Mouse (Mus musculus) gastrocnemius, adult 2 months (tissue): Measurements from ENCODE around the gene Tspan5. TPM values are rescaled to one million over a fixed set of nuclear protein-coding genes. Genes with fewer than 3 reads are reported as not detected.

ENCODE experiments used
- DNase-seq: peaks from one replicate; pipeline ENCODE4 v3.0.0; 2022
- H3K27ac ChIP-seq: fragments of 200-600 bp; 2 replicates; pipeline ENCODE4 v1.8.1; 2022; ENCODE audit warnings: mild to moderate bottlenecking
- H3K4me3 ChIP-seq: fragments of 200-600 bp; 2 replicates; pipeline ENCODE4 v1.8.1; 2022; ENCODE audit warnings: mild to moderate bottlenecking, moderate library complexity
- CTCF ChIP-seq: fragments of 200-600 bp; IDR thresholded peaks from 2 replicates; pipeline ENCODE4 v1.8.1; 2022; ENCODE audit warnings: antibody characterized with exemption, mild to moderate bottlenecking, moderate library complexity
- intact Hi-C: fragments of 180-260 bp; cut with DNase I; formaldehyde crosslinking; loops from one replicate; pipeline ENCODE4 v1.15.1; 2025
- total RNA-seq, 2 experiments: library from RNA; stranded (reverse); gene quantifications; 2 replicates each; pipeline ENCODE4 v1.2.3; 2021

Tspan5 gene
- total RNA-seq, 2 experiments from 2014 or later = 4.0 to 4.4 TPM

DNA sequence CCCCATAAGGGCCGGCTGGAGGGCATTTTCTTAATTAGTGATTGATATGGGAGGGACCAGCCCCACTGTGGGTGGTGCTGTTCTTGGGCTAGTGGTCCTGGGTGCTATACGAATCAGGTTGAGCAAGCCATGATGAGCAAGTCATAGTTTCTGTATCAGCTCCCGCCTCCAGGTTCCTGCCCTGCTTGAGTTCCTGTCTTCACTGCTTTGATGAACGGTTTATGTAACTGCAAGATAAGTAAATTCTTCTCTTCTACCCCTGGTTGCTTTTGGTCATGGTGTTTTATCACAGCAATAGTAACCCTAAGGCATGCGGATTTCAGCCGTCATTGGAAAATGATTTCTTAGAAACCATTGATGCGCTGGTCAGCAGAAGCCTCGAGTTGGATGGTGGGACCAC, 4.6 kb downstream of the Tspan5 start:
- intact Hi-C loops = no loop called here
- TF ChIP-seq CTCF = no peak
- H3K4me3 ChIP-seq = no peak overlapping the region

GRCm38 (mm10) chr3:138747035-138747434, 5.0 kb downstream of the Tspan5 start:
- DNase-seq = no peak
- intact Hi-C loops = no loop called here
- no peak for TF ChIP-seq CTCF
- Histone ChIP-seq H3K27ac (no peak overlapping the region), H3K4me3 (no peak overlapping the region)

More for the DNA sequence above, 4.6 kb downstream of the Tspan5 start:
- H3K27ac ChIP-seq = no peak overlapping the region
- no peak for DNase-seq

GRCm38 (mm10) chr3:138747985-138748384, 6.0 kb downstream of the Tspan5 start:
- intact Hi-C loops = no loop called here
- DNase-seq = no peak
- no peak overlapping the region for H3K4me3 ChIP-seq
- H3K27ac ChIP-seq = no peak overlapping the region
- no peak for TF ChIP-seq CTCF

DNA sequence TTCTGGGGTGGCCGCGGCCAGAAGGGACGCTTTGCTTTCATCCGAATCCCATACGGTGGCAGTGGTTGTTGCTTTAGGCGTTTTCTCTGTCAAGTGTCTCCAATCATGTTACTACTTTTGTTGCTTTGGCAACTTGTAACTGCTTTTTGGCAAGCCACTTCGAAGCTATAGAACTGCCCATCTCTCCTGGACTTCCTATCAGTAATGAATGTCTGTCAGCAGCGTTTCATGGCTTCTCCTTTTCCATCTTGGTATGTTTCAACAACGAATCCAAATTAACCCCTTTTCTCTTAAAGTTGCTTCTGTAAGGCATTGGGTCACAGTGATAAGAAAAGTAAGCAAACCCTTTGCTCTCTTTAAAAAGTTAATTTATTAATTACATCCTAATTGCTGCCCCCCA, 7.7 kb downstream of the Tspan5 start:
- intact Hi-C loops = no loop called here
- DNase-seq = no peak

GRCm38 (mm10) chr3:138751328-138751727, 9.3 kb downstream of the Tspan5 start:
- no peak for DNase-seq
- no peak overlapping the region for H3K4me3 ChIP-seq
- intact Hi-C loops = no loop called here
- H3K27ac ChIP-seq = no peak overlapping the region
- TF ChIP-seq CTCF = no peak

More for the DNA sequence above, 7.7 kb downstream of the Tspan5 start:
- Histone ChIP-seq H3K4me3 (no peak overlapping the region), H3K27ac (no peak overlapping the region)
- no peak for TF ChIP-seq CTCF

DNA sequence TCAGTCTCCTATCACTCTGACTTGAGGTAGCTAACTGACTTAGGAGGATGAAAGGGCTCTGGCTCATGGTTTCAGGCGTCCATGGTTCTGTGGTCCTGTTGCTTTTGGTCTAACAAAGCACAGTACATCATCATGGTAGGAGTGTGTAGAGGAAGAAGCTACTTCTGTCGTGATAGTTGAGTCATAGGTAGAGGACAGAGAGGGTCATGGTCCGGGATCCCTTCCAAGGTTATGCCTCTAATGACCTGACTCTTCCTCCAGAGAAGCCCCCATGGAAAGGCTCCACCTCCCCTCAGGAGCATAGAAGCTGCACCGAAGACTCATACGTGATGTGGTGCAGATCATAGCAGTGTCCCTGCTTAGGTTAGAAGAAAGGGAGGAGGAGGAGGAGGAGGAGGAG, 10.1 kb downstream of the Tspan5 start:
- intact Hi-C loops = no loop called here

DNA sequence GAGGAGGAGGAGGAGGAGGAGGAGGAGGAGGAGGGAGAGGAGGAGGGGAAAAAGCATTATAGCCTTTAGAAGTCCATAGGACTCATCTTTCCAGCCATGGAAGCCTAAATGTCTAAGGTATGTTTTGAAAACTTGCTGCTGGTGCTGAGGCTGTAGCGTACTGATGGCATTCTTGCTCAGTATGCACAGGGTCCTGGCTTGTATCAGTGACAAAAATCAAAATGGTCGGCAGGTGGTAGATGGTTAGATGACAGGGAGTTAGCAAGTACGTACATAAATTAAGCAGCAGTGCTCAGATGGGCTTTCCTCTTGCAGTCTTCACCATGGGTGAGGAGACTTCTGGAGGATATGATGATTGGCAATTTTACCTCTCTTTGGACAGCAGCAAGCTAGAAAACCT, 10.8 kb downstream of the Tspan5 start:
- no peak for DNase-seq
- no peak overlapping the region for H3K27ac ChIP-seq
- intact Hi-C loops = no loop called here

More for the DNA sequence above, 10.1 kb downstream of the Tspan5 start:
- Histone ChIP-seq H3K27ac (no peak overlapping the region), H3K4me3 (no peak overlapping the region)
- no peak for TF ChIP-seq CTCF
- DNase-seq = no peak

GRCm38 (mm10) chr3:138753182-138753885, 11.3 kb downstream of the Tspan5 start:
- H3K4me3 ChIP-seq = peak overlapping the region; percentile 49
- TF ChIP-seq CTCF = no peak
- DNase-seq = peak; percentile 37
- intact Hi-C loops = no loop called here
- H3K27ac ChIP-seq = peak overlapping the region; percentile 0; the same call in 1 of the 2 replicates

More for the DNA sequence above, 10.8 kb downstream of the Tspan5 start:
- TF ChIP-seq CTCF = no peak
- no peak overlapping the region for H3K4me3 ChIP-seq

- H3K4me3 ChIP-seq = no peak overlapping the region
- DNase-seq = no peak
- TF ChIP-seq CTCF = no peak
- intact Hi-C loops = no loop called here
- H3K27ac ChIP-seq = no peak overlapping the region
Observed at GRCm38 (mm10) chr3:138754328-138754727, 12.3 kb downstream of the Tspan5 start.

GRCm38 (mm10) chr3:138757283-138757682, 15.3 kb downstream of the Tspan5 start:
- intact Hi-C loops = no loop called here
- no peak for DNase-seq
- no peak overlapping the region for H3K4me3 ChIP-seq
- TF ChIP-seq CTCF = no peak
- H3K27ac ChIP-seq = no peak overlapping the region

DNA sequence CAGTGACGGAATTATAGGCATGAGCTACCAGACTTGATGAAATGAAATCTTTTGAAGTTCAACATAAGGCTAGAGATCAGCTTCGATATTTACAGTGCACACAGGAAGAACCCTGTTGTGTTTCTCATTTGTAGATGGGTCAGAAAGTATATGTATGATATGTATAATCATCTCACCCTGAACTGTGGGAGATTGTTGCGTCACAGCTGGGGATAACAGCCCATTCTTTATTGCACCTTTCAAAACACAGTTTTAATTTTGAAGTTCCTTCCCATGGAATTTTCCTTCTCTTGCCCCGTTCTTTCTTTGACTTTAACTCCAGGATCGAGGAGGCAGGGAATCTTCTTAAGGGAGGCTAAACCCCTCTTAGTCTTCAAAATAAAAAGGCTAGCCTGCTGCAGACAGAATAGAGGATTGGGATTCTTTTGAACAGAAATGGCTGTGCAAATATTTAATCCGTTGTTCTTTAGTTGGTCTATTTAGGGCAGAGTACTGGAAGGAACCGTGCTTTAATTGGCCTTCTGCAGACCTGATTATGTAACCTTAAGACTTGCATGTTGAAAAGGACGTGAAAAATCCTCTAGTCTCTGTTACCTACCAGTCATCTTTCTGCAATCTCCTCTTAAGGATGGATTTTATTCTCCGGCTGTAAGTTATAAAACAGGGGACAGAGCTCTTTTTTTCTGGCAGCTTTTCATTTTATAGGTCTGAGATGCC, 18.1 kb downstream of the Tspan5 start:
- 0 out of 2 replicates have a peak overlapping the region, but pooled peaks have one; percentile 28 for H3K27ac ChIP-seq
- TF ChIP-seq CTCF = no peak
- intact Hi-C loops = no loop called here
- H3K4me3 ChIP-seq = 0 out of 2 replicates have a peak overlapping the region, but pooled peaks have one; percentile 5
- no peak for DNase-seq

DNA sequence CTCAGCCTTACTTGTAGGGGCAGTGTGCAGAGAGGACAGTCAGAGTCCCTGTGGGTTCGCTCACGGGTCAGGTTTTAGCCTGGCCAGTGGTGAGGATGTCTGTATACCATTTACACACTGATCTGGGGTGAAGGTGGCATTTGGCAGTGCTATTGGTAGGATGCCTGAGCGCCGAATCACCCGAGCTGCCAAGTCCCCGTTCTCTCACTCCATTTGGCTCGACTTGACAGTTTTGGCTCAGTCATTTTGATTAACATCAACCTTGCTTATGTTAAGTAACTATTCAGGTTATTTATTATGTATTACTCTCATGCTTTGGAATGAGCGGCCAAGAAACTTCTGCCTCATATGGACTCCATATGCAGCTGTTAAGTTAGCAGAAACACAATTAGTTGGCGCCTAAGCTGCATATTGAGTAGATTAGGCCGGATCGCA, 18.7 kb downstream of the Tspan5 start:
- Histone ChIP-seq H3K4me3 (0 out of 2 replicates have a peak overlapping the region, but pooled peaks have one; percentile 5), H3K27ac (no peak overlapping the region)
- DNase-seq = no peak
- intact Hi-C loops = no loop called here
- TF ChIP-seq CTCF = no peak

GRCm38 (mm10) chr3:138761531-138761930, 19.5 kb downstream of the Tspan5 start:
- Histone ChIP-seq H3K4me3 (no peak overlapping the region), H3K27ac (no peak overlapping the region)
- intact Hi-C loops = no loop called here
- no peak for DNase-seq
- TF ChIP-seq CTCF = no peak
